Mouse (Mus musculus): ENCODE data around the gene Add3.

Add3 gene

DNA sequence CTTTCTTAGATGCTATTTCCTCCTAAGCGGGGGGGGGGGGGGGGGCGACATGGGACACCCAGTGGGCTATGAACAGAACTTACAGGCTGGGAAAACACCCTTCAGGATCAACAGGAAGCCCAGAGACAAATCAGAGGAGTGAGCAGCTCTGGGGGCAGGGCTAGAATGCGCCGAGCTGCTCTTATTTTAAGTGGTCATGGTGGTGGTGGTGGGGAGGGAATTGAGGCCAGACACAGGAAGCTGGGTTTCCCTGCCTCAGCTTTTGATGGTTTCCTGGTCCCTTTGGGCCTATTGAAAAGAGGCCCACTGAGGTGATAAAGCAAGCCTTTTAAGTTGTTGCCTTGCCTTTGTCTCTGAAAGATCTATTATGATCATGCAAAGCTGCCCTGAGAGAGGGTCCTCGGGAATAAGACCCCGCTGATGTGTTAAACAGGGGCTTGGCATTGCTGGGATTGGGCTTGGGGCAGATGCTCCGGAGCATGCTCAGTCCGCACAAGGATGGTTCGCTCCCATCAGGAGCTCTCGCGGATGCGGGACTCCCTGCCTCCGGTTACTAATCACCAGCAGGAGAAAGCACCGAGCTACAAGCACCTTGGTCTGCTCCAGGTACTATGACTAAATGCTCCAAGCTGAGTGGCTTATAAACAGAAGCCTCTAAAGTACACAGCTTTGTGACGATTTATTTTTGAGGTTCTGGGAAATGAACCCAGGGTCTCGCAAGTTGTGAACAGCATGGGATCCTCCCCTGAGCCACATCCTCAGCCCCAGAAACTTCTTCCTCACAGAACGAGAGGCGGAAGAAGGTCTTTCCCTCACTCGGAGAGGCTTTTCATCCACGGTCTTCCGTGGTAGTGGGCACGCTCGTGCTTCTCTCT, 123.9 kb downstream of the Add3 start:
- in situ Hi-C loops (cut with MboI; ENCODE audit: low sequenced_read_pairs), result no loop called here

- in situ Hi-C loops (cut with MboI; ENCODE audit: low sequenced_read_pairs), result no loop called here
Measured at GRCm38 (mm10) chr19:53264821-53265727, 124.8 kb downstream of the Add3 start.

GRCm38 (mm10) chr19:53267305-53267704, 127.1 kb downstream of the Add3 start:
- in situ Hi-C loops (cut with MboI; ENCODE audit: low sequenced_read_pairs), result no loop called here

GRCm38 (mm10) chr19:53273055-53273722, 132.9 kb downstream of the Add3 start:
- in situ Hi-C loops (cut with MboI; ENCODE audit: low sequenced_read_pairs), result no loop called here

- in situ Hi-C loops (cut with MboI; ENCODE audit: low sequenced_read_pairs), result no loop called here
Measured at GRCm38 (mm10) chr19:53273781-53274428, 133.7 kb downstream of the Add3 start.

GRCm38 (mm10) chr19:53275204-53275603, 135.0 kb downstream of the Add3 start:
- in situ Hi-C loops (cut with MboI; ENCODE audit: low sequenced_read_pairs), result no loop called here

DNA sequence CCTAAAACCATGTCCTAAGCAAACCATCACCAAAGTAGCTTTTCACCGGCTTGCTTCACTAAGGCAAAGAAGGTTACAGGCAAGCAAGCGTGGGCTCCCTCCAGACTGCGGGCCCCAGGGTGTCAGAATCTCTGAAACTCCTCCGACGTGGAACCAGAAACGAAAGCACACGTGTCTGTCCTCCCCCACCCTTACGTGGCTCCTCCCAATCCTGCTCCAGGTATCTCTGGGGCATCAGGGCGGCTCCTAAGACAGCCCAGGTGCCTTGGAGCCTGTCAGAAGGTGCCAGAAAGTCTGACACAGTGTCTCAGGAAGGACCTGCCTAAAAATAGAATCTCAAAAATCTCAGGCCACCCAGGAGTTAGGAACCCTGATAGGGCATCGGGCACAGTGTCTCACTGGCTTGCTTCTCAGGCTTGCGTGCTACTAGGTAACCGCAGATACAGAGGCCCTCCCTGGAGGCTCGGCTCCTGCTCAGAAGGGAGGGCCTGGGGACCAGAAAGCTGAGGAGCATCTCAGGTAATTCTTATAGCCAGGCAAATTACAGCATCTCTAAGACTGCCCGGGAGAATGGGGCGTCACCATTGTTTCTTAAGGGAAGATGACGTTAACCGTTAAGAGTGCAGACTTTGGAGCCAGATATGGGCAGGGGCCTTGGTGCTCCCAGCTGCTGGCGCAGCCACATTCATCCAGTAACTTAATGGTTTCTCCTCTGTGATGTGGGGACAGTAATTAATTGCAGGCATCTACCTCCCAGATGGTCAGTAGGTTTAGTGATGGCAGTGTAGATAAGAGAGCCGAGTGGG, 136.9 kb downstream of the Add3 start:
- in situ Hi-C loops (cut with MboI; ENCODE audit: low sequenced_read_pairs), result no loop called here

DNA sequence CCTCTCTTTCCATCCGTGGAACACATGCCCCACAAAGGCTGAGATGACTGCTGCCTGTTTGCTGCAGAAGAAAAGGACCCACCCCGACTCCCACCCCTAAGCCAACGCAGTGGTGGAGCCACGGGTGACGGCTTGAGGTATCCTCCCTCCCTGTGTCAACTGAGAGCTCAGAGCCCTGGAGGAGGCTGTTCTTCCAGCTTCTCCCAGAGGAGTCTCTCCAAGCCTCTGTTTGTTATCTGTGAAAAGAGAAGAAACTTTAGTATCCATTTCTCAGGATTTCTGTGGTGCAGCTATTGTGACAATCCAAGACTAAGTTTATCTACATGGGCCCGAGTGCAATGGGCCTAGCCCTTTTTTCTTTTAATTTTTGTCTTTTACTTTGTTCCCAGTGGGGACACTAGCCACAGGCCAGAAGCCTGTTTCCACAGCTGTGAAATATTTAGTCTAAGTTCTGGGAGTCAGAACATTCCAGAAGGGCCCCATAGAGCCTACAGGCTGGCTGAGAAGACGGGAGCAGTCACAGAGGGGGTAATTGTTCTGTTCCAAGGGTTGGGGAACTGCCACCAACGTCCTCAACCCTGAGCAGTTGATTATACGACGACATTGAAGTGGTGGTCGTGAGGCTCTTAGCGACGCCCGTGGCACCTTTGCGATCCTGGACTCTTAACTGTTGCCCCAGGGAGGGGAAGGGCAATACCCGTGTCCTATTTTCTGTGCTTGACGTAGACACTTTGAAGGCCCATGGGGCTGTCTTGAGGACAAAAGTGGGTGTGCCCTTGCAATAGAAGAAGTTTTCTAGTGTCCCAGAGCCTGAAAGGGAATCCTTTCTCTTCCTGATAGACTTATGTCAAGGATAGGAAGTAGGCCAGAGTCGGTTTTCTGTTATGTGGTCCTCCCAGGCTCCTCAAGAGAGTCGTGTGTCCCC, 138.5 kb downstream of the Add3 start:
- in situ Hi-C loops (cut with MboI; ENCODE audit: low sequenced_read_pairs), result no loop called here

- in situ Hi-C loops (cut with MboI; ENCODE audit: low sequenced_read_pairs), result no loop called here
Measured at GRCm38 (mm10) chr19:53280254-53280653, 140.0 kb downstream of the Add3 start.

DNA sequence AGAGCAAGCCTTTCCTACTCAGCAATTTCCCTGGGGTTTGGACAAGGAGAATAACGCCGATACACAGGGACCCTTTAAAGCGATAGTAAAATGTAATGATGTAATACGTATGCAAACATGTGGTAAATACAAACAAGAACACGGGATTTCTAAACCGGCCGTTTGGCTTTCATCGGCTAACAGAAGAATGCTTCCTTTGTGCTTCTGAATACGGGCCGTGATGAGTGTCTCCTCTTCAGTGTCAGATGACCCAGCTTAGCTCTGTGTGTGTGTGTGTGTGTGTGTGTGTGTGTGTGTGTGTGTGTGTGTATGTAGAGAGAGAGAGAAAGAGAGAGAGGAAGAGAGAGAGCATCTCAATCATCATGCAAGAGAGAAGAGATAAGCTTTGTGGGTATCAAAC, 142.3 kb downstream of the Add3 start:
- in situ Hi-C loops (cut with MboI; ENCODE audit: low sequenced_read_pairs), result no loop called here

GRCm38 (mm10) chr19:53283742-53284141, 143.5 kb downstream of the Add3 start:
- in situ Hi-C loops (cut with MboI; ENCODE audit: low sequenced_read_pairs), result no loop called here

DNA sequence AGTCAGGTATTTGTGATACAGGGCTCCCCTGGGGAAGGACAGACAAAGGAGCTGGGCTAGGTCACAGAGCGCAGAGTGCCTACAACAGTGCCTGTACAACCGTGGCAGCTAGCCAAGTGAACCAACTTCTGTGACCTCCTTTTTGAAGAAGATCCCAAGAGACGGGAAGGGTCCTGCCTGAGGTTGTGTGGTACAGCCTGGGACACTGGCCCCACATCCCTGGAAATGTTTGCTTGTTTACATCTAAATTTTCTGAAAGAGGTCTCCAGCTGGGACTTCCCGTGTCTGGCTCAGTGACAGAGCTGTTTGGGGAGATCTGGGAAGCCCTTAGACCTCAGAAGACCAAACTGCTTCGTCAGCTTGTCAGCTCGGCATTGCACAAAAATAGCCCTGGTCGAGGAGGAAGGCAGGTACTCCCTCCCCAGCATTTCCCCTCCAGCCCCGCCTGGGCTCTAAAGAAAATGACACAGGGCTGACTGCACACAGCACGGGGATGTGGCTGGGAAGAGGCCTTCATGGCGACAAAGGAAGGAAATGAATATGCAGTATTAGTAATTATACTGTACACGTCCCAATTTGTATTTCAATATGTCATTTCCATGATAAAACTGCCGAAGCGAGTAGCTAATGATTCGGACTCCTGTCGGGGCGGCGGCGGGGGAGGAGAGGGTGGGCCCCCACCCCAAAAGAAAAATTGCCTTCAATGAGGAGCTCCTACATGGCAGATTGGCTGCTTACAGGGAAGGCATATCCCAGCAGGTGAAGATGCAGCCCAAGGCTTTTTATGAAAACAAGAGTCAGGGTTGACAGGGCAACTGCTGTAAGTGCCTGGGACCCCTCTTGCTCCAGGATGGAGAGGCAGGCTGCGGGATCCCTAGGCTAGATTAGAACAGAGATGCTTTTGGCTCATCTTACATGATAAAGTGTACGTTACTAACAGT, 144.3 kb downstream of the Add3 start:
- in situ Hi-C loops (cut with MboI; ENCODE audit: low sequenced_read_pairs), result no loop called here

DNA sequence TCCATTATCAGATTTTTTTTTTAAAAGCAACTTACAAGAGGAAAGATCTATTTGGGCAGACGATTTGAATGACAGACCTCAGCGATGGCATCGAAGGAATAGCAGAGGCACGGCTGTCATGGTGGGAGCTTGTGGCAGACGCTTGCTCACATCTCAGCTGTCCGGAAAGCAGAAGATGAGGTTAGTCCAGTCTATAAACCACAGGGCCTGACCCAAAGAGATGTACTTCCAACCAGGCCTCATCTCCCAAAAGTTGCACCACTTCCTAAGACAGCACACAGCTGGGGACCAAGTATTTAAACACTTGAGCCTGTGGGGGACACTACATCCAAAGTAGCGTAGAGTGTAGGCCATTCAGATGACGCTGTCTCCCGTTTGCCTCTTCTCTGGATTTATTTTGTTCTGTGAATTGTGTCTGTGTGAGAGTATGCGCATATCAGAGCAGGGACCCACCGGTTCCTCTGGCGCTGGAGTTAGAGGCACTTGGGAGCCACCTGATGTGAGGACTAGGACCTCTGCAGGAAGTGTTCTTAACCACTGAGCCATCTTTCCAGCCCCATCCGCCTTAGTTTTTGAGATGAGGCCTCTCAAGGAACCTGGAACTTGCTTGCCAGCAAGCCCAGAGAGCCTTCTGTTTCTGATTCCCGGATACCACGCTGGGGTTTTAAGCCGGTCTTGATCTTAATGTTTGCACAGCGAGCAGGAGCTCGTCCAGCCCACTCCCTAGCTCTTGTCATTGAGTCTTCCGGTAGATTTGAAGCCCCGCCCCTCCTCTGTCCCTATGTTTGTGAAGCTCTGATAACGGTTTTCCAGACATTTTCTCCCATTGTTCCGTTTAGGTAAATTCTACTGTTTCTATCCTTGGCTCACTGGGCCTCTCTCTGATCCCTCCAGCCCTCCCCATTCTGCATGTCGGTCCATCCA, 156.3 kb downstream of the Add3 start:
- in situ Hi-C loops (cut with MboI; ENCODE audit: low sequenced_read_pairs), result no loop called here
